Mouse (Mus musculus): ENCODE results near the gene Celsr1. TPM values are rescaled to one million over a fixed set of nuclear protein-coding genes. Genes with fewer than 3 reads are reported as not detected.
A peak's percentile ranks its signal among the peaks of the same experiment; 100 is the strongest.

The Celsr1 gene
- polyA plus RNA-seq (2016; fragmentation: Nextera tagmentation; extraction: Ambion mirVana): 0.67 and 0.86 TPM in 2 replicates

- peak within 1 kb of the TSS; percentile 65 for H3K4me3 ChIP-seq
- H3K4me1 ChIP-seq: peaks cover 40% of the 10 kb centered on the region
- H3K27me3 ChIP-seq (ENCODE audit: low read depth, poor library complexity, severe bottlenecking): peaks cover 74% of the 10 kb centered on the region
- WGBS: under 1% methylated on average over 79 of the region's 80 CpGs
- 0 out of 2 replicates have a peak, but pooled peaks cover 2% of the 10 kb centered on the region for H3K9me3 ChIP-seq (replicated peaks)
- DNase-seq (ENCODE audit: low spot score): peak; percentile 63
- H3K27ac ChIP-seq: peak within 1 kb of the TSS; percentile 81
- peaks cover 21% of the 10 kb centered on the region for H3K36me3 ChIP-seq
Measured at GRCm38 (mm10) chr15:86033191-86033841, at the start of gene Celsr1. Gene Celsr1, minus strand, starts transcription at chr15:86033777.

DNA sequence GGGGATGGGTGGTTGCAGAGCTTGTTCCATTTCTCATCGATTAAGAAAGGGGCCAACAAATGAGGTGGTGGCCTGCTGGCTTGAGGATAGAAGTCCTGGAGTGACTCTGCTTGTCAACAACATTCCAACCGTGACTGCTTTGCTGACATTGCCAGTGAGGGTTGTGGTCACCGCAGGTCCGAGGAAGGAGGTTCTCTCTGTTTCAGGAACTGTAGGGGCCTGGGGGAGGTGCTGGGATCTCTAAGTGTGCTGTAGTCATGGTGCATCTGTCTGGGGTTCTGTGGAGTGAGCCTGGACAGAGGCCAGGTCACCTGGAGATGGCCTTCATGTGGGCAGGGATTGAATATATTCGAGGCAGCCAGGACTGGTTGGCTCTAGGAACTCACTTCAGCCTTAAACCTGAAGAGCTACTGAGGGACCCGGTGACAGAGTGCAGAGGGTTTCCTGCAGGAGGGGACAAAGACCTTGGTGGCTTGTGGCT is 49.7 kb upstream of the Celsr1 start:
- no peaks in the 10 kb centered on the region for H3K27me3 ChIP-seq (ENCODE audit: low read depth, poor library complexity, severe bottlenecking)
- H3K9me3 ChIP-seq (replicated peaks): no peaks in the 10 kb centered on the region
- 58% methylated on average over 6 of the region's 6 CpGs for WGBS
- H3K27ac ChIP-seq: 0 out of 2 replicates have a peak overlapping the region, but pooled peaks have one; percentile 6
- peaks cover 80% of the 10 kb centered on the region for H3K4me1 ChIP-seq
- DNase-seq (ENCODE audit: low spot score): no peak
- H3K36me3 ChIP-seq: no peaks in the 10 kb centered on the region
- H3K4me3 ChIP-seq: no peak overlapping the region

DNA sequence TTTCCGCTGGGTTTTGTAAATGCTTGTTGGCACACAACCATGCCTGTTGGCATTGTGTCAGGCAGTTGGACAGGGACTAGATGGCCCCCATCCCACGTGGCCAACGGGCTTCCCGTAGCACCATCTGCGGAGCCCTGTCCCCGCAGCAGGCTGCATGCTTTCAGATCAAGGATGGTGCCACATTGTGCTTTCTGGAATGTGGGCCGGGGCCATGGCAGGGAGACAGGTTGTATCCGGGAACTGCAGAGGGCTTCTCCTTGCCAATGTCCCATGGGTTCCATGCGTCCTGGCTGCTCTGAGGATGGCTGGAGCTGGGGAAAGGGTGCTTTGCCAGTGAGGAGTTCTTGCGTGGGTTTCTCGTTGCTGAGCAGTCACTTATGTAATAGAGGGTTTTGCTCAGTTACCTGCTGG is 49.0 kb upstream of the Celsr1 start:
- Histone ChIP-seq H3K36me3 (no peaks in the 10 kb centered on the region), H3K27me3 (ENCODE audit: low read depth, poor library complexity, severe bottlenecking) (no peaks in the 10 kb centered on the region), H3K4me3 (no peak overlapping the region), H3K27ac (no peak overlapping the region), H3K9me3 (replicated peaks) (no peaks in the 10 kb centered on the region), H3K4me1 (peaks cover 81% of the 10 kb centered on the region)
- DNase-seq (ENCODE audit: low spot score): no peak
- 93% methylated on average over 11 of the region's 11 CpGs for WGBS

DNA sequence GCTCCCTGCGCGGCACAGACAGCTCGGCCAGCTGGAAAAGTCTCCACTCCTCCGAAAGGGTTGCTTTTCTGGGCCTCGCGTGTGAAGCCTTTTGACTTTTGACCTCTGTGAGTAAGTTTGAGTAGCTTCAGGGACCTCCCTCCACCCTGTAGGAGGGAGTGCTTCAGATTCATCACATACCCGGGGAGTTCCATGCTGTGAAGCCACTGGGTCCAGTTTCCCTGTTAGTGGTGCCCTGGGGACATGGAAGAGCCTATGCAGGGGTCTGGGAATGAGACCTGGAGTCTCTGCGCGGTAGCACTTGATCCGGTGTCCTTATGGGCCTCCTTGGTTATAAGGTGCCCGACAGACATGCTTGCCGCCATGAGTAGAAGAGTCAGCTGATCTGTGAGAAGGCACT is 48.1 kb upstream of the Celsr1 start:
- Histone ChIP-seq H3K4me1 (peaks cover 75% of the 10 kb centered on the region), H3K27ac (peak overlapping the region; percentile 9; the same call in 1 of the 2 replicates), H3K4me3 (no peak overlapping the region), H3K36me3 (no peaks in the 10 kb centered on the region), H3K9me3 (replicated peaks) (no peaks in the 10 kb centered on the region), H3K27me3 (ENCODE audit: low read depth, poor library complexity, severe bottlenecking) (no peaks in the 10 kb centered on the region)
- no peak for DNase-seq (ENCODE audit: low spot score)
- 66% methylated on average over 12 of the region's 12 CpGs for WGBS

GRCm38 (mm10) chr15:86080408-86080807 is 46.8 kb upstream of the Celsr1 start:
- no peak overlapping the region for H3K4me3 ChIP-seq
- no peak overlapping the region for H3K27ac ChIP-seq
- no peaks in the 10 kb centered on the region for H3K36me3 ChIP-seq

GRCm38 (mm10) chr15:86079876-86080275 is 46.3 kb upstream of the Celsr1 start:
- Histone ChIP-seq H3K36me3 (no peaks in the 10 kb centered on the region), H3K9me3 (replicated peaks) (no peaks in the 10 kb centered on the region), H3K4me1 (peaks cover 62% of the 10 kb centered on the region), H3K4me3 (no peak overlapping the region), H3K27me3 (ENCODE audit: low read depth, poor library complexity, severe bottlenecking) (no peaks in the 10 kb centered on the region), H3K27ac (no peak overlapping the region)
- no peak for DNase-seq (ENCODE audit: low spot score)
- WGBS: 58% methylated on average over 4 of the region's 4 CpGs

More at GRCm38 (mm10) chr15:86080408-86080807, 46.8 kb upstream of the Celsr1 start:
- Histone ChIP-seq H3K9me3 (replicated peaks) (no peaks in the 10 kb centered on the region), H3K4me1 (peaks cover 68% of the 10 kb centered on the region), H3K27me3 (ENCODE audit: low read depth, poor library complexity, severe bottlenecking) (no peaks in the 10 kb centered on the region)
- no peak for DNase-seq (ENCODE audit: low spot score)
- 97% methylated on average over 1 of the region's 1 CpGs for WGBS

- Histone ChIP-seq H3K4me1 (peaks cover 59% of the 10 kb centered on the region), H3K27ac (0 out of 2 replicates have a peak overlapping the region, but pooled peaks have one; percentile 32)
- 80% methylated on average over 5 of the region's 5 CpGs for WGBS
Measured at GRCm38 (mm10) chr15:86079467-86079866, 45.9 kb upstream of the Celsr1 start.

GRCm38 (mm10) chr15:86078481-86079216 is 45.1 kb upstream of the Celsr1 start:
- no peak overlapping the region for H3K4me3 ChIP-seq
- H3K9me3 ChIP-seq (replicated peaks): no peaks in the 10 kb centered on the region
- no peak for DNase-seq (ENCODE audit: low spot score)
- no peaks in the 10 kb centered on the region for H3K27me3 ChIP-seq (ENCODE audit: low read depth, poor library complexity, severe bottlenecking)
- H3K36me3 ChIP-seq: 0 out of 2 replicates have a peak, but pooled peaks cover 3% of the 10 kb centered on the region
- H3K27ac ChIP-seq: no peak overlapping the region
- H3K4me1 ChIP-seq: peaks cover 53% of the 10 kb centered on the region
- 74% methylated on average over 18 of the region's 18 CpGs for WGBS

More at GRCm38 (mm10) chr15:86079467-86079866, 45.9 kb upstream of the Celsr1 start:
- 0 out of 2 replicates have a peak, but pooled peaks cover 3% of the 10 kb centered on the region for H3K36me3 ChIP-seq
- H3K27me3 ChIP-seq (ENCODE audit: low read depth, poor library complexity, severe bottlenecking): no peaks in the 10 kb centered on the region
- no peak for DNase-seq (ENCODE audit: low spot score)
- no peak overlapping the region for H3K4me3 ChIP-seq
- no peaks in the 10 kb centered on the region for H3K9me3 ChIP-seq (replicated peaks)

DNA sequence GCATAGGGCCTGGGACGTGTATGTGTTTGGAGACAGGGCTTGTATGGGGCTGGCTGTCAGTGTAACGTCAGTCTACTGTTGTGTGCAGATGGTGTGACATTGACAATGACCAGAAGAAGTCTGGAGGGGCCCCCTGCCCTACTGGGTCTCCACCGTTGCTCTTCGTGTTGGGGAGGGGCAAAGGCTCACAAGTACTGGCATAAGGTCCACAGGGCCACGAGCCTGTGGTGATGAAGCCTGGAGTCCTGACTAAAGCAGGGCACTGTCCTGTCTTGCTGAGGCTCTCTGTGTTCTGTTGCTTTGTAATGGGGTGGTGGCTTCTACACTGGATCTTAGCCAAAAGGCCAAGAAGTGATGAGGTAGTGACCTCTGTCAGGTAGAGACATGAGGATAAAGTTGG is 44.4 kb upstream of the Celsr1 start:
- 76% methylated on average over 5 of the region's 5 CpGs for WGBS
- Histone ChIP-seq H3K27ac (no peak overlapping the region), H3K36me3 (0 out of 2 replicates have a peak, but pooled peaks cover 3% of the 10 kb centered on the region), H3K27me3 (ENCODE audit: low read depth, poor library complexity, severe bottlenecking) (no peaks in the 10 kb centered on the region), H3K4me1 (peaks cover 49% of the 10 kb centered on the region), H3K9me3 (replicated peaks) (no peaks in the 10 kb centered on the region), H3K4me3 (no peak overlapping the region)
- no peak for DNase-seq (ENCODE audit: low spot score)

- WGBS: 87% methylated on average over 8 of the region's 8 CpGs
- no peak overlapping the region for H3K27ac ChIP-seq
- no peak overlapping the region for H3K4me3 ChIP-seq
- peaks cover 39% of the 10 kb centered on the region for H3K4me1 ChIP-seq
- no peaks in the 10 kb centered on the region for H3K27me3 ChIP-seq (ENCODE audit: low read depth, poor library complexity, severe bottlenecking)
- H3K9me3 ChIP-seq (replicated peaks): no peaks in the 10 kb centered on the region
- no peak for DNase-seq (ENCODE audit: low spot score)
- H3K36me3 ChIP-seq: 0 out of 2 replicates have a peak, but pooled peaks cover 3% of the 10 kb centered on the region
Measured at GRCm38 (mm10) chr15:86076378-86076777, 42.8 kb upstream of the Celsr1 start.

DNA sequence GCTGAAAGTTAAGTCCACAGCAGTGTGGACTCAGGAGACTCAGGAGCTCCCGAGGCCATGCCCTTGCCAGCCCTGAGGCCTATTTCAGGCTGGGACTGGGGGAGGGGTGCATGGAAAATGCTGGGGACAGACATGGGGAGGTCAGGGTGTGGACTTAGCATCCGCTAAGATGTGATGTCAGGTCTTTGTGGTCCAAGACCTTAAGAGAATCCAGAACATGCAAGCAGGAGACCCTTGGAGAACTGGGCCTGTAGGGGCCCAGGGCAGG is 42.4 kb upstream of the Celsr1 start:
- 86% methylated on average over 2 of the region's 2 CpGs for WGBS
- H3K27ac ChIP-seq: no peak overlapping the region
- peaks cover 38% of the 10 kb centered on the region for H3K4me1 ChIP-seq
- no peaks in the 10 kb centered on the region for H3K9me3 ChIP-seq (replicated peaks)
- no peaks in the 10 kb centered on the region for H3K27me3 ChIP-seq (ENCODE audit: low read depth, poor library complexity, severe bottlenecking)
- 0 out of 2 replicates have a peak, but pooled peaks cover 3% of the 10 kb centered on the region for H3K36me3 ChIP-seq
- H3K4me3 ChIP-seq: no peak overlapping the region
- no peak for DNase-seq (ENCODE audit: low spot score)

DNA sequence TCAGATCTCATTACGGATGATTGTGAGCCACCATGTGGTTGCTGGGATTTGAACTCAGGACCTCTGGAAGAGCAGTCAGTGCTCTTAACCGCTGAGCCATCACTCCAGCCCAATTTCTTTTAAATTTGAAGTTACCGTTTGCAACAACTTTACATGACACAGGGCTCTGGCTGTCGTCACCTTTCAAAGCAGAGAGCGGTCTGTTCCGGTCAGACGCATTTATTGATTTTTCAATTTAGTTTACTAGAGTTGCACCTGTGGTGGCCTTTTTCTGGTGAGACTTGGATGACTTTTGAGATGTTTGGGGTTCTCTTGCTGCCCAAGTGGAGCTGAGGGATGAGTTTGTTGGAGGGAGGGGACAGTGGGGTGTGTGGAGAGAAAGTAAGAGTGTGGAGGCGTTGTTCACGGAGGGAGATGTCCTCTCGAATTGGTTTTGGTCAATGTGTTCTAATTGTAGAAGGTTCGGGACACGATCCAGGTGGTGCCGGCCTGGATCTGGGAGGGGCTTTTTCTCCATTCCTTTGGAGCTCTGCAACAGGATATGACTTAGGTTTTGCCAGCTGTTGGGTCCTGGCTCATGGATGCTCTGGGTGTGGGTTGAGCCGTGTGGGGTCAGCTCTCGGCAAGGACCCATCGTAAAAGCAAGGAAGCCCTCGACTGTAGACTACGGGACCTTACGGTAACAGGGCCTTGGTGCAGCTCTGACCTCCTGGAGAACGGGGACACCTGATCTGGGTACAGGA is 41.9 kb upstream of the Celsr1 start:
- Histone ChIP-seq H3K27ac (no peak overlapping the region), H3K9me3 (replicated peaks) (no peaks in the 10 kb centered on the region), H3K4me1 (peaks cover 39% of the 10 kb centered on the region), H3K4me3 (no peak overlapping the region), H3K36me3 (0 out of 2 replicates have a peak, but pooled peaks cover 3% of the 10 kb centered on the region), H3K27me3 (ENCODE audit: low read depth, poor library complexity, severe bottlenecking) (no peaks in the 10 kb centered on the region)
- 89% methylated on average over 20 of the region's 20 CpGs for WGBS
- DNase-seq (ENCODE audit: low spot score): no peak

Data from limb, embryonic 10.5 days (tissue).